Mouse (Mus musculus): ENCODE measurements around the gene 1700034J05Rik. TPM values are rescaled to one million over a fixed set of nuclear protein-coding genes. Genes with fewer than 3 reads are reported as not detected.

The 1700034J05Rik gene
- polyA plus RNA-seq, 1 experiment from 2014 or later, result 0.45 TPM

DNA sequence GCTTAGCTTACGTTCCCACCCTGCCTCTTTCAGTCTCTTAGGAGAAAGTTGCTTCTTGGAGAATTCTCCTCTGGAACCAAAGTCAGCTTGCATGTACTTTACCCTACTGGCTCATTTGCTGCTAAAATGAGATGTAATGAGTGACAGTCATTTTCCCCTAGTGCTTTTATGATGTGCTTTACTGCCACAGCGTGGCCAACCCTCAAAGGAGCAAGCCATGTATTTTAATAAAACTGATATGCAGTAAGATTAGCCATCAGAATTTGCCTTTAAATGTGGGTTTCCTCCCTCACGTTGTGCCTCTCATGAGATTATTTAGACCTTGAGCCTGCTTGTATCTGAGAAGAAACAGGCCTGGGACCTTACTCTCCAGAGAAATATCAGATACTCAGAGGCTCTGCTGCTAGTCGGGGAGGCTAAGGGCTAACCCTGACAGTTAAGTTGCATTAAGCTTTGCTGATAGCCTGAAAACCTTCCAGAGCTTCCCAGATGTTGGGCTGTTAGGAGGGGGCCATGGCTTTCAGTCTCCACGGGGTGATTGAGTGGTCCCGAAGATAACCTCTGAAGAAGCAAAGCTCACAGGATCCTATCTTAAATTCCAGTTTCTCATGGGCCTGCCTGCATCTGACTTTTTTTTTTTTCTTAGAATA lies 7.7 kb upstream of the 1700034J05Rik start:
- Histone ChIP-seq H3K4me2 (no peak overlapping the region), H3K9me3 (no peaks in the 10 kb centered on the region), H3K27me3 (no peaks in the 10 kb centered on the region), H3K36me3 (no peaks in the 10 kb centered on the region), H3K27ac (no peak overlapping the region), H3K4me1 (peaks cover 20% of the 10 kb centered on the region), H3K9ac (no peak overlapping the region), H3K4me3 (no peak overlapping the region)
- ATAC-seq (ENCODE audit: insufficient number of reproducible peaks, insufficient read depth, low FRiP score, low TSS enrichment, low read depth), result no peak
- 56% methylated on average over 6 of the region's 6 CpGs for WGBS

DNA sequence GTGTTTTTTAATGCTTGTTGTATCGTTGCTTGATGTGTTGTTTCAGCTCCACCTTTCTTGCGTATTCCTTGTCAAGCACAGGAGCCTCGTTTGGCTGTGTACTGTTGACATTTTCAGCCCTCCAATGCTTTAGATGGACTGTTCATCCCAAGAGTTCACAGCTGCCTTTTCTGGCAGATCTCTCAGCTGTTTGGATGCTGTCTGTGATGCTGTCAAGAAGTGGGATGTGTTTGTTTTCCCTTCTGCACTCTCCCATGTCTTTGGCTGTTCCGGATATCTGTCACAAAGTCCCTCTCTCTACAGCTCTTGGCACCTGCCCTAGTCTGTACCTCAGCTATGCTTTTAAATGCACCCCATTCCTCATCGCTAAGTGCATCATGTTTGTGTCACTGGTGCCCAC lies 6.7 kb upstream of the 1700034J05Rik start:
- Histone ChIP-seq H3K9ac (no peak overlapping the region), H3K36me3 (no peaks in the 10 kb centered on the region), H3K27ac (no peak overlapping the region), H3K4me3 (no peak overlapping the region), H3K4me2 (no peak overlapping the region), H3K9me3 (no peaks in the 10 kb centered on the region), H3K27me3 (no peaks in the 10 kb centered on the region), H3K4me1 (peaks cover 19% of the 10 kb centered on the region)
- ATAC-seq (ENCODE audit: insufficient number of reproducible peaks, insufficient read depth, low FRiP score, low TSS enrichment, low read depth), result no peak
- WGBS, result 80% methylated on average over 5 of the region's 5 CpGs

DNA sequence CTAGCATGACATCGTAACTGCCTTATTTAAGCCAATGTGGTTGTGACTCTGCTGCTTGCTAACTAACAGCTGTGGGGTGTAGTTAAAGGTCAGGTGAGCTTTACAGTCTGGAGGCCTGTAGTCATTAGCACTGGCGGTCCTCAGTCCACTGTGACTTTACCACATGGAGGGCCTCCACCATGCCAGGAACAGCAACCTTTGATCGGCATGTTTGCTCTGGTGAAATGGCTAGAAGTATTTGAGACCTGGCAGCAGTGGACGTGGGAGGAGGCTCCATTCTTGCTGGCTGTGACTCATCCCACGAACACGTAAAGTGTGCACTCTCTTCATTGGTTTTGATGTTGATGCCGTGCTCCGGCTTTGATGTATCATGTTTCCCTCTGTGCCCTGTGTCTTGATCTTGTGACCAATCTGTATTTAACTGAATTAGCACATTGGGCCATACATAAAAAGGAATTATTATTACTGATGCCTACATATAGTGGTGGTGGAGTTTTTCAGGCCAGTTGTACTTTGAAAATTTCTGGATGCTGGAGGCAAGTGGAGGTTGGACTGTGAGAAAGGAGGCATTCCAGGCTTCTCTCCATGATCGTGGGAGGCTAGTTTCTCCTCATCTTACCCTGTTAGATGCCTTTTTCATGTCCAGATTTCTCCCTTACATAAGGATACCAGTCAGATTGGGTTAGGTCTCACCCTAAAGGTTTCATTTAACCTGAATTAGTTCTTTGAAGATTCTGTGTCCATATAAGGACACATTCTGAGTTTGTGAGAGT lies 5.9 kb upstream of the 1700034J05Rik start:
- ATAC-seq (ENCODE audit: insufficient number of reproducible peaks, insufficient read depth, low FRiP score, low TSS enrichment, low read depth), result no peak
- H3K4me2 ChIP-seq, result no peak overlapping the region
- WGBS, result 74% methylated on average over 9 of the region's 9 CpGs

DNA sequence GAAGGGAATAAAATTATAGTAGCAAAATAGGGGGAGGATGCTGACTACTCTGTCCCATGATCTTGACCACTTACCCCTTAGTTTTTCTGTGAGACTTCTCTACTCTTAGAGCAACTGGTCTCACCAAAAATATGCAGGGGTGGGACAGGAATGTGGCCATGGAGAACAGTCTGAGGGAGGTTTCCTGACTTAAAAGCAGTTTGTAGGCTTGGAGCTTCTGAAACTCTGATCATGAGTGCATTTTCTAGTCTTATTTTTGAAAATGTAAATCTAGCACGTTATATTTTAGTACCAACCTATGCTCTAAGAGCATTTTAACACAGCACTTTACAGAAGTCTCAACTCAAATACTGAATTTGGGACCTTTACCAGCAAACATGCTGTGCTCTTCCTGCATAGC lies 4.5 kb upstream of the 1700034J05Rik start:
- H3K27me3 ChIP-seq, result no peaks in the 10 kb centered on the region
- H3K4me1 ChIP-seq, result peaks cover 19% of the 10 kb centered on the region
- no peaks in the 10 kb centered on the region for H3K36me3 ChIP-seq
- H3K27ac ChIP-seq, result no peak overlapping the region
- WGBS, result 78% methylated on average over 1 of the region's 1 CpGs
- no peak for ATAC-seq (ENCODE audit: insufficient number of reproducible peaks, insufficient read depth, low FRiP score, low TSS enrichment, low read depth)
- no peak overlapping the region for H3K4me3 ChIP-seq
- no peak overlapping the region for H3K9ac ChIP-seq
- no peak overlapping the region for H3K4me2 ChIP-seq
- no peaks in the 10 kb centered on the region for H3K9me3 ChIP-seq

More for the DNA sequence above, 5.9 kb upstream of the 1700034J05Rik start:
- H3K4me1 ChIP-seq, result peaks cover 19% of the 10 kb centered on the region
- no peak overlapping the region for H3K4me3 ChIP-seq
- H3K27me3 ChIP-seq, result no peaks in the 10 kb centered on the region
- H3K36me3 ChIP-seq, result no peaks in the 10 kb centered on the region
- no peaks in the 10 kb centered on the region for H3K9me3 ChIP-seq
- H3K27ac ChIP-seq, result no peak overlapping the region
- no peak overlapping the region for H3K9ac ChIP-seq

DNA sequence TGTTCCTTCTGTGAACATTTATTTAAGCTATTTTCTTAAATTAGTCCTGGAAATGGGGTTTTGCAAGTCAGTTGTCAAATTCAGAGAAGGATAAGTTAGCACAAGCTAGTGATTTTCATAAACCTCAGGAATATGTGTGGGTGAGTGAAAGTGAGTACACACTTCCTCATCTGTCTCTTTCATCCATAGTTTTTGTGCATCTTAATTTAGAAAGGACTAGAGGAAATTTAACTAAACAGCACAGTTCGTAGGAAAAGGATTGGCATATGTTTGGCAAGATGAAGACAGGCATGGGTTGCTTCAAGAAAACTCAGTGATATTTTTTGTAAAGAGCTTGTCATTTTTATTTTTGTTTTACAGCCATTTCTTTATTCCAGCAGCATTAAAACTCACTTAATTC lies 2.7 kb upstream of the 1700034J05Rik start:
- WGBS, result 79% methylated on average over 1 of the region's 1 CpGs
- H3K27me3 ChIP-seq, result no peaks in the 10 kb centered on the region
- H3K36me3 ChIP-seq, result no peaks in the 10 kb centered on the region
- no peak overlapping the region for H3K27ac ChIP-seq
- no peak overlapping the region for H3K9ac ChIP-seq
- peaks cover 19% of the 10 kb centered on the region for H3K4me1 ChIP-seq
- ATAC-seq (ENCODE audit: insufficient number of reproducible peaks, insufficient read depth, low FRiP score, low TSS enrichment, low read depth), result no peak
- no peak overlapping the region for H3K4me2 ChIP-seq
- no peak overlapping the region for H3K4me3 ChIP-seq
- H3K9me3 ChIP-seq, result no peaks in the 10 kb centered on the region

DNA sequence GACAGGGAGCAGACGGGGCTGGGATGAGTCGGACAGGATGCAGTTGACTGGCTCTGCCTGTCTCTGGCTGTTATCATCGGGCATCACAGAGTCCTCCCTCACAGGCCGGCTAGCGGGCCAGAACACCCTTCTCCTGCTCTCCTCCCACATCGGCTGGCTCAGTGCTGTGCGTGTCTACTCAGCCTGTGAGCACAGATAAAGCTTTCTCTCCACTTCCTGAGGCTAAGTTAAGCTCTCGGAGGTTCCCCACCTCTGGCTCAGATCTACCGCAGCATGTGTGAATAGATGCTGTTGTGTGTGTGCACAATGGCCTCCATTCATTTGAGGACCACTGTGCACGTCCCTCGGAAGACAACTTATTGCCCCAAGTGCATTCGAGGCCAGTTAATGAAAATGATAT lies 1.7 kb upstream of the 1700034J05Rik start:
- no peak overlapping the region for H3K9ac ChIP-seq
- H3K9me3 ChIP-seq, result no peaks in the 10 kb centered on the region
- no peaks in the 10 kb centered on the region for H3K27me3 ChIP-seq
- no peak overlapping the region; the same call in 1 of the 2 replicates for H3K27ac ChIP-seq
- no peak for ATAC-seq (ENCODE audit: insufficient number of reproducible peaks, insufficient read depth, low FRiP score, low TSS enrichment, low read depth)
- 21% methylated on average over 12 of the region's 12 CpGs for WGBS
- no peak overlapping the region for H3K4me3 ChIP-seq
- no peaks in the 10 kb centered on the region for H3K36me3 ChIP-seq
- H3K4me1 ChIP-seq, result peaks cover 10% of the 10 kb centered on the region
- H3K4me2 ChIP-seq, result no peak overlapping the region

DNA sequence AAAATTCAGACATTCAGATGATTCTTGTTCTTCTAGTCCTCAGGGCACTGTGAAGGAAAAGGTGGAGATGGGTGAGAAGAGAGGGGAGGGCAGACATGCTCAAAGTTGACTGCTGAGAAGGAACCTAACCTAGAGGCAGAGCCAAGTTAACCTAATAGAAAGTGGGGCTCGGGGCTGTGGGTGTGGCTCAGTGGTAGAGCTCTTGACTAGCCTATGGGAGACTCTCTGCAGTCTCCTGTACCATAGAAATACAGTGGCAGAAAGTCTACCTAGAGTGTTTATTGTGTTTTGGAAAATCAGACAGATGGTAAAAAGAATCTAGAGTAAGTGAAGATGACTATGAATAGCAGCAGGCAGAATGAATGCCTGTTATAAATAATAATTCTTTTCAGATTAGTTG lies 1.3 kb upstream of the 1700034J05Rik start:
- Histone ChIP-seq H3K4me1 (peaks cover 8% of the 10 kb centered on the region), H3K9ac (no peak overlapping the region), H3K9me3 (no peaks in the 10 kb centered on the region), H3K27ac (no peak overlapping the region; the same call in 1 of the 2 replicates), H3K4me3 (no peak overlapping the region), H3K4me2 (no peak overlapping the region), H3K36me3 (no peaks in the 10 kb centered on the region), H3K27me3 (no peaks in the 10 kb centered on the region)
- WGBS, result 38% methylated on average over 1 of the region's 1 CpGs
- no peak for ATAC-seq (ENCODE audit: insufficient number of reproducible peaks, insufficient read depth, low FRiP score, low TSS enrichment, low read depth)

DNA sequence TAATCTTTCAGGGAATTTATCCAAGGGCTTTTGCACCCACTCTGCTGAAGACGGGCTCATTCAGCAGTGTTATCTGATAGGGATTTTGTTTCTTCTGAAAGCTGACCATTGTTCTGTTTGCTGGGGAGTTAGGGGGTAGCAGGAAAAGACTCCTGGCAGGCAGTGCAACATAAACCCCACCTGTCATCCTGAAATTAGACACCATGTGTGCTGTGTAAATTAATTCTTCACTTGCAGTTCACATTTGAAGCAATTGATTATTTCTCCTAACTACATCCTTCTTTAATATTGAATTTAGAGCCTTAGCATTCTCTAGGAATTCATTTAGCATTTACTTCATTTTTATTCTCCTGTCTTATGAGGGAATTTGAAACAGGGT lies 3.8 kb downstream of the 1700034J05Rik start:
- 9% methylated on average over 1 of the region's 1 CpGs for whole genome bisulfite sequencing
- H3K4me1 ChIP-seq, result peaks cover 31% of the 10 kb centered on the region

DNA sequence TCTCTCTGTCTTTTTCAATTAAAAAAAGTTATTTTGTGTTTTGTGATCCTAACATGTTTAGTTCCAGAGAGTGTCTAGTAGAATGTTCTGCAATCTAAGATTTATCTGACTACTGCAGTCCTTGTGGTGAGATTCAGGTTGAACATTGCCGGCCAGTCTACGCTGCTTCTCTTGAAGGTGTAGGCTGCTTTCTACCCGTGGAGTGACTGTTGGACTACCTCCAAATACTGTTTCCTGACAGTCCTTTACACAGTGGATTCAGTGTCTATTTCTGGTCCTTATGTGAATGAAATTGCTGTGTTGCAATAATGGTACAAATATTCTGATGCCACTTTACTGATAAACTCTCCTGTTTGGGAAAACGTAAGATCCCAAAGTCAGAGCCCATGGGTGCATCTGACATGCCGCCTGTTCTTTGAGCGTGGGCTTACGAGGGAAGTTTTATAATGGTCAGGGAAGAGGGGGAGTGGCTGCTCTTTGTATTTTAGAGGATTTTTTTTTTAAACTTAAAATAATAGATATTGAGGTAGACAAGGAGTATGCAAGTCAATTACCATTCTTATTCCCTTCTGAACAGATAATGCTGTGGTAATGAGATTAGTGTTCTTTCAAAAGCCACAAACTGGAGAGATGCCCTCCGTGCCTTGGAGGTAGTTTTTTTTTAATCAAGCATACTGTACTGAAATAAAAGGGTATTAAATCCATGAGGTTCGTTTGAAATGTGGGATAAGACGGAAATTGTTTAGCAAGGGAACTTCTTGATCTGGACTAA lies 4.4 kb downstream of the 1700034J05Rik start:
- Histone ChIP-seq H3K4me1 (peaks cover 36% of the 10 kb centered on the region), H3K27me3 (no peaks in the 10 kb centered on the region), H3K36me3 (no peaks in the 10 kb centered on the region), H3K27ac (no peak overlapping the region), H3K4me3 (no peak overlapping the region), H3K9ac (no peak overlapping the region), H3K9me3 (no peaks in the 10 kb centered on the region), H3K4me2 (no peak overlapping the region)
- ATAC-seq (ENCODE audit: insufficient number of reproducible peaks, insufficient read depth, low FRiP score, low TSS enrichment, low read depth), result no peak
- WGBS, result 50% methylated on average over 10 of the region's 10 CpGs

More for the DNA sequence above, 3.8 kb downstream of the 1700034J05Rik start:
- no peak for ATAC-seq (ENCODE audit: insufficient number of reproducible peaks, insufficient read depth, low FRiP score, low TSS enrichment, low read depth)
- Histone ChIP-seq H3K4me2 (no peak overlapping the region), H3K4me3 (no peak overlapping the region), H3K9me3 (no peaks in the 10 kb centered on the region), H3K9ac (no peak overlapping the region), H3K27ac (no peak overlapping the region), H3K27me3 (no peaks in the 10 kb centered on the region), H3K36me3 (no peaks in the 10 kb centered on the region)

DNA sequence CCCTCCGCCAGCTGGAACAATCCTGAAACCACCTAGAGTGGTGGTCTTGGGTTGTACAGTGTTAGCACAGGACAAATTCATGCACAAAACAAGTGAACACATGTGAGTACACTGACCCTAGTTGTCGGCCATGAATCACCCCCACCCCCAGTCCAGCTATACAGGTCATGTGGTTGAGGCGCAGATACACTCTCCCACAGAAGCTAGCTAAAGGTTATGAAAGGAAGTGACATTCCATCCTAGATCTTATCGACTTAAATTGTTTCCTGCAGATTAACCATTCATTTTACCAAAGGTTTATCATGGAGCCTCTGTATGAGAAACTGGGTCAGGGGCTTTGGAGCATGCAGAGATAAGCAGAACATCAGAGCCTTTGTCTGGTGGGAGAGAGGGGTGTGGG lies 7.0 kb downstream of the 1700034J05Rik start:
- no peak overlapping the region for H3K9ac ChIP-seq
- no peaks in the 10 kb centered on the region for H3K27me3 ChIP-seq
- H3K4me3 ChIP-seq, result no peak overlapping the region
- H3K4me2 ChIP-seq, result no peak overlapping the region
- ATAC-seq (ENCODE audit: insufficient number of reproducible peaks, insufficient read depth, low FRiP score, low TSS enrichment, low read depth), result no peak
- H3K27ac ChIP-seq, result no peak overlapping the region
- WGBS, result 63% methylated on average over 4 of the region's 4 CpGs
- peaks cover 42% of the 10 kb centered on the region for H3K4me1 ChIP-seq
- no peaks in the 10 kb centered on the region for H3K9me3 ChIP-seq
- H3K36me3 ChIP-seq, result no peaks in the 10 kb centered on the region

DNA sequence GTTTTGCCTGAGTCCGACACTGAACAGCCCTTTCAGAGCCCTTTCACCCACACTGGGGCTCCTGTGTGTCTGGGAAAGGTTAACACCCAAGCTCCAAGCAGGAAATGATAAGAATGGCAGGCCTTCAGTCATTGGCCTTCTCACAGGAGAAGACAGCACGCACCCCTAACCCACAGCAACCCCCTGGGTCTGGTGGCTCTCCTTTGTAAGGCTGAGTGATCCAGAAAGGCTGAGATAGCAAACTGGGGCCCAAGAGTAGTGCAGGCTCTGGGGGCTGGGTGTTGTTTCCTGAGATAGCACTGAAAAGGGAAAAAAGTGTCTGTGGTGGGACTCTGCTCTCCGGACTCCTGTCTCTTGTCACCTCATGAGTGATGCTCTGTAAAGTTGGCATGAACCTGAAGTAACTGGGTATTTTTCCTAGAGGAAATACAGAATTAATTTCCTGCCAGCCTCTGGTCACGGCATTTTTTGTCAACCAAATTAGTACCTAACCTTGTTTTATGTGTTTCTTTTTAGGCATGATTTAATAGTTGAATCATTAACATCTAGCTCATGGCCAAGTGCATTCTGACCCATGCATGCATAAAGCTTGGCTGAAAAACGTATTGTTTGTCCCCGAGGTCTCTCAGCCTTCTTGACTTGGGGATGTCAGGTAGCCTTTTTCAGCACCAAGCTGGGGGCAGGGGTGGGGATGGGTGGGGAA lies 7.7 kb downstream of the 1700034J05Rik start:
- Histone ChIP-seq H3K9me3 (no peaks in the 10 kb centered on the region), H3K4me1 (peaks cover 42% of the 10 kb centered on the region), H3K4me2 (no peak overlapping the region), H3K4me3 (no peak overlapping the region), H3K27me3 (no peaks in the 10 kb centered on the region), H3K27ac (0 out of 2 replicates have a peak overlapping the region, but pooled peaks have one; percentile 16), H3K36me3 (no peaks in the 10 kb centered on the region), H3K9ac (no peak overlapping the region)
- WGBS, result 79% methylated on average over 6 of the region's 6 CpGs
- ATAC-seq (ENCODE audit: insufficient number of reproducible peaks, insufficient read depth, low FRiP score, low TSS enrichment, low read depth), result no peak
